Mouse (Mus musculus) cerebellum, postnatal 36 days (tissue): ENCODE data around the gene 4931400O07Rik.

Source experiments
- DNase-seq, 2 experiments: peaks; one replicate each; pipeline ENCODE4 v3.0.0; 2021 to 2022; ENCODE audit warnings: mixed read lengths in 2 of 2

4931400O07Rik gene

DNA sequence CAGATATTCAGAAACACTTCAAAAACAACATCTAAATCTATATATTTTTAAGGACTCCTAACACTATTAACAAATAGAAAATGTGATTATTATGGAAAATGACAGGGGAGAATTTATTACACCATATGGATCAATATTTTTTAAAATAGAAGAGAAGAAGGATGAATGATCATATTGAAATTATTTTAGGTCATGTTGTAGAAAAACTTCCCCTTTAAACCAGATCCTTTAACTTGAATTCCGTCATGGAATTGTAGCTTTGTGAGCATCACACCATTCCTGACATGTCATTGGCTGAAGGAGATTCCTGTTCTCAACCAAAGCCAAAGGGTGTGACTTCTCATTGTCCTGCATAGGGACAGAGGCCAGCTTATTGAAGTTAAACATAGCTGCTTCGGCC is at the start of gene 4931400O07Rik:
Gene 4931400O07Rik, plus strand, starts transcription at position 301 of the 400 bp plus-strand sequence.
- no peak for DNase-seq
